Mouse (Mus musculus) lung, postnatal 0 days (tissue): ENCODE measurements around the gene Sez6l.

Experiments used
- CTCF ChIP-seq: IDR thresholded peaks from 2 replicates; pipeline ENCODE4 v1.5.1; 2016; ENCODE audit warnings: antibody characterized with exemption, mild to moderate bottlenecking
- EP300 ChIP-seq: IDR thresholded peaks from 2 replicates; pipeline ENCODE4 v1.6.1; 2016; ENCODE audit warnings: antibody characterized with exemption, mild to moderate bottlenecking, control low read depth

GRCm38 (mm10) chr5:112509916-112510315 is 67.1 kb downstream of the Sez6l start:
- TF ChIP-seq CTCF: no peak
- TF ChIP-seq EP300: no peak
